Mouse (Mus musculus) cerebellum, adult 2 months (tissue): ENCODE measurements around the gene Gstt1. TPM values are rescaled to one million over a fixed set of nuclear protein-coding genes. Genes with fewer than 3 reads are reported as not detected.
"Not testable (repeated sequence)": the region's sequence is repeated elsewhere in the genome, so short reads cannot be mapped to it uniquely, and the experiment has no call there.

Experiments used
- DNase-seq, 2 experiments: peaks; one replicate each; pipeline ENCODE4 v3.0.0; 2021
- H3K27ac ChIP-seq: fragments of 200-500 bp; 2 replicates; pipeline ENCODE4 v1.5.1; 2012; ENCODE audit warnings: low read length, control low read depth, inconsistent platforms; ENCODE audit not compliant: insufficient read depth
- H3K27me3 ChIP-seq: fragments of 200-500 bp; 2 replicates; pipeline ENCODE4 v1.6.1; 2012; ENCODE audit warnings: inconsistent platforms, mild to moderate bottlenecking, low read length, moderate library complexity; ENCODE audit not compliant: control insufficient read depth, insufficient read depth
- H3K4me1 ChIP-seq: fragments of 200-500 bp; 2 replicates; pipeline ENCODE4 v1.6.1; 2011; ENCODE audit warnings: low read length; ENCODE audit not compliant: control insufficient read depth, insufficient read depth
- H3K4me3 ChIP-seq: fragments of 200-500 bp; replicated peaks from 2 replicates; pipeline ENCODE3; 2011; ENCODE audit warnings: mild to moderate bottlenecking, low read depth, low read length, control low read depth; ENCODE audit not compliant: insufficient read depth
- CTCF ChIP-seq: fragments of 200-500 bp; IDR thresholded peaks from 2 replicates; pipeline ENCODE4 v1.5.1; 2011; ENCODE audit warnings: low read depth, mild to moderate bottlenecking, control low read depth, low read length, moderate library complexity, borderline replicate concordance; ENCODE audit not compliant: insufficient read depth
- POLR2A ChIP-seq: fragments of 200-500 bp; IDR thresholded peaks from 2 replicates; pipeline ENCODE4 v1.6.1; 2011; ENCODE audit warnings: low read length, control low read depth, borderline replicate concordance; ENCODE audit not compliant: insufficient read depth
- WGBS: fragments of 180-500 bp; shearing (Covaris S2); methylation state at CpG from one replicate; pipeline ENCODE4 v1.1.7; 2018; 5-methylcytosine and 5-hydroxymethylcytosine counted together
- polyA plus RNA-seq: library from polyadenylated mRNA; depleted of rRNA; stranded (reverse); fragments of >200 nt; gene quantifications from 2 replicates; pipeline ENCODE4 v1.2.3, GENCODE M21; 2012

The Gstt1 gene
- polyA plus RNA-seq, 1 experiment = 37.6 TPM

DNA sequence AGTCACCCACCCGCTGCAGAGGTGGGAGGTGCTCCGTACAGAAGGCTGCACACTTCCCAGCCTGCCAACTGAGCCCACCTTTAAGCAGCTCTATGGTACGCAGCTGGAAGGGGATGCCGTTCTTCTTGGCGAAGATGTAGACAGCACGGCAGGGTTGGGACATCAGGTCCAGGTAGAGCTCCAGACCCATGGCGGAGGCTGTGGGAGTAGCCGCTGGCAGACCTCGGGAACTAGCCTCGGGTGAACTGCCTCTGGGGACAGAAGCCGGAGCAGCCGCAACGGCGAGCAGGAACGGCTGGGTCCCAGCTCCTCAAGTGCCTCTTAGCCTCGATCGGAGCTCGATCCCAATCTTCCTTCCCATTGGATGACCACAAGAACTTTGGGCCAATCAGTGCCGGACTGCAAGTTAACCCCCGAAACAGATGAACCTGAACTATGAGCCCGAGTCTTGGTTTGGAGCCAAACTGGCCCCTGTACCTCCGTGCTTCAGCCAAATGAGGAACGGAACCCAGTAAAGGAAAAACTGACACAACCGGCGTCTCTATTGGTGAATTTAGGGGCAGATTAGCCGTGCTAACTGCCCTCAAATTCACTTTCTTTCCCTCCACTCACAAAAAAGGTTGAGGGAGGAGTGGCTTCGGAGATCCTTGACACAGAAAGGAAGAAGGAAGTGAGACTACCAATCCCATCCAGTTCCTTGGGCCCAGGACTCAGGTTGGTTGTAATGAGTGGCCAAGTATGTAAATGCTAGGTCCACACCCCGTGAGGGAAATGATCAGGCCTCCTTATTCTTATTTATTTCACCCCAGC lies 17.4 kb downstream of the Gstt1 start, which contains the start of the genes Gm20441 and Gstt3:
Gm20441 (minus strand) TSS at position 186 of the 810 bp plus-strand sequence.
Gstt3 (minus strand) TSS at position 646 of the 810 bp plus-strand sequence.
- no peak for TF ChIP-seq POLR2A
- TF ChIP-seq CTCF = no peak
- peak in 1 of 2 experiments; percentile 22 for DNase-seq
- WGBS = 5% methylated on average over 28 of the region's 28 CpGs
- Histone ChIP-seq H3K27ac (no peak within 1 kb of the TSS), H3K4me1 (peaks cover 3% of the 10 kb centered on the region; the same call in 1 of the 2 replicates), H3K4me3 (peak within 1 kb of the TSS; percentile 34), H3K27me3 (no peaks in the 10 kb centered on the region; the same call in 1 of the 2 replicates)

DNA sequence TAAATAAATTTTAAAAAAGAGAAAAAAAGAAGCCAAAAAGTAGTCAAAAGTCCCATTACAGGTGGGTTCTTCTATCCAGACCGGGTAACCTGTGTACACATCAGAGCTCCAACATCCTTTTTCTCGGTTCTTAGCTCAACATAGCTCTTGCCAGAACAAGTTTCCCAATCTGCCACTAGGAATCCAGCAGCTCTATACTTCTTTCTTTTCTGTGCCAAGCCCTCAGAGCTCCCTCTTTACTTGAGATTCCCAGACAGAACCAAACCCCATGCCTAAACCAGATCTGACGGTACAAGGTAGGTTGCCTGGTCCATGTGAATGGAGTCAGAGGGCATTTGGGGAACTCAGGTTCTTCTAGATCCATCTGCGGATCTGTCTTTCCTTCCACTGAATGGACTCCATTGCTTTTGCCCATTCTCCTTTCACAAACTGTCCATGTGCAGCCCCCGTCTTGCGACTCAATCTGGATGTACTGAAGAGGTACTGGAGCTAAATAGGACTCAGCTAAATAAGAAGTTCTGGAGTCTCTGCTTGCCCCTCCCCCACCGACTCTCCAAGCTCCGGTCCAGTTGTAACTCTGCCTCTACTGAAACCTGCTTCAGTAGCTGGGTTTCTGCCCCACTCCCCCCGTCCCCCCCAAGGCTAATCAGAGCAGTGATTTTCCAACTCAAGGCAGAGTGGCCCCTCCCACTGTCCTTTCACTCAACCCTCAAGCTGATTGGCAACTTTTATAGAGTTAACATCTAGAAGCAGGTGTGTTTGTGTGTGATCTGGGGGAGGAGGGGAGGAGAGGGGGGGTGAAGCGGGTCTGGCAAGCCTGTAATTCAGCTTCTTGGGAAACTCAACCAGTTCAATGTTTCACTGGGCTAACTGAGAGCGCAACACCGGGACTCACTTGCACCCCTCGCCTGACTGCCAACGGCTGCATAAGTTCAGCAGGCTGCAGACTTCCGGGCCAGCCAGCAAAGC lies 18.9 kb downstream of the Gstt1 start:
- no peak for DNase-seq
- TF ChIP-seq CTCF = no peak
- no peak for TF ChIP-seq POLR2A
- Histone ChIP-seq H3K27me3 (no peaks in the 10 kb centered on the region; the same call in 1 of the 2 replicates), H3K4me1 (peaks cover 3% of the 10 kb centered on the region; the same call in 1 of the 2 replicates), H3K4me3 (no peak overlapping the region), H3K27ac (no peak overlapping the region)
- WGBS = 44% methylated on average over 15 of the region's 15 CpGs

DNA sequence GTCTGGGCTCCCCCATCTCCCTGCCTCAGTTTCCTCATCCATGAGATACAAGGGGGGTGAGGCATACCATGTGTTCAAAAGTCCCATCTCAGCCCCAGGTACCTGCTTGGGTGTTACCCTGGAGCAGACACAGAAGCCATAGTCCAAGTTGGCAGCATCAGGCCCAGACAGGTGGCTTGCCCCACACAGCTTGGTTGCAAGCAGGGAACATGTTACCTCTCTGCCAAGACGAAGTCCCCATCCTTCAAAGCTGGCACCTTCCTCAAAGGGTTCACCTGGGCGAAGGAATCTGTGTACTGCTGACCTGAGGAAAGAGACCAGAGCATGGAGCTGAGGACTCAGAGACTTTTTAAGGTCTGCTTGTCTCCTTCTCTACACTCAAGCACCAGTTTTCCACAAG lies 20.5 kb downstream of the Gstt1 start:
- Histone ChIP-seq H3K4me1 (peaks cover 3% of the 10 kb centered on the region; the same call in 1 of the 2 replicates), H3K27me3 (no peaks in the 10 kb centered on the region; the same call in 1 of the 2 replicates), H3K4me3 (no peak overlapping the region), H3K27ac (no peak overlapping the region)
- TF ChIP-seq POLR2A = no peak
- peak in 1 of 2 experiments; percentile 40 for DNase-seq
- WGBS = 11% methylated on average over 2 of the region's 2 CpGs

DNA sequence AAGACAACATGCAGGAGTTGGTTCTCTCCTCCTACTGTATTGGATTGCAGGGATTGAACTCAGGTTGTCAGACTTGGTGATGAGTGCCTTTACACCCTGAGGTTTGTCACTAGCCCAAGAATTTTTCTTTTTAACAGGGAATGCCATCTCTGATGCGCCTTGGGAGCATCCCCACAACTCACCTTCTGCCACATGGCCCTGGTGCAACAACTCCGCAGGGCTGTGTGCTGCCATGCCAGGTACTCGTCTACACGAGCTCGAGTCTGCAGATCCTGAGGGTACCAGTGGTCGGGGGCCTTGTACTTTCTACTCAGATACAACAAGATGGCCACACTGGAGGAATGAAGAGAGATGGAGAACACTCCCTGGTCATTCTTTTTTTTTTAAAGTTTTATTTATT lies 21.8 kb downstream of the Gstt1 start:
- WGBS = 62% methylated on average over 6 of the region's 6 CpGs
- Histone ChIP-seq H3K27ac (no peak overlapping the region), H3K27me3 (no peaks in the 10 kb centered on the region), H3K4me1 (peaks cover 3% of the 10 kb centered on the region), H3K4me3 (no peak overlapping the region)
- no peak for DNase-seq
- TF ChIP-seq POLR2A = no peak

DNA sequence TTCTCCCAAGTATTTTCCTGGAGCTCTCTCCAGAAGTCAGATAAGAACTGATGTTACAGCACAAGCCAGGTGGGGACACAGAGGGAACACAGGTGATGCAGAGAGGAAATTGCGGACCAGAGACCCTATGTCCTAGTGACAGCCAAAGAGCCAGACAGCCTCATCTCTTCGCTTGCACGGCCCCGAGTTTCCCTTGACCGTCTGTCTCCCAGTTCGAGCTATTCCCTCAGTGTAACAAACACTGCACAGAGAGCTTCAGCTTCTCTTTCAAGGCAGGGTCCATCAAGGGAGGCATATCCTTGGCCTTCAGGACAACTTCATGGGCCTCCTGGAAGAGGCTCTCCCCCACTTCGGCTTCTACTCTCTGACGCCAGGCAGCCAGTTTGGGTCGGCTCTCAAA lies 23.8 kb downstream of the Gstt1 start:
- Histone ChIP-seq H3K4me1 (peaks cover 6% of the 10 kb centered on the region), H3K27ac (no peak overlapping the region), H3K4me3 (no peak overlapping the region), H3K27me3 (no peaks in the 10 kb centered on the region)
- no peak for DNase-seq
- 94% methylated on average over 9 of the region's 9 CpGs for WGBS
- no peak for TF ChIP-seq POLR2A
- no peak for TF ChIP-seq CTCF

DNA sequence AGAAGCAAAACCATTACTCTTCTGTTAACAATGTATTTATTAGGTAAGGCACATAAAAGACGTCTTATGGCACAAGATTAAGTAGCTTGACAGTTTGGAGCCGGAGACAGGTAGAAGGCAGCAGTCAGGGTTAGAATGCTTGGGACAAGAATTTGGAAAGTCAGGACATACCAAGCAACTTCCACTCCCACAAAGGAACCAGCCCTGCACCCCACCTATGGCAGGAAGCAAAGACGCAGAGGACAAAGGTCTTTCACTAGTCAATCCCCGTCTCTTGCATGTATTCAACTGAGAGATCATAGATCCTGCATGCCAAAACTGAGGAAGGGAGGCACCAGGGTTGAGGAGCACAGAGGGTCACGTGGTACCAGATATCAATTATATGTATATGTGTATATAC lies 24.3 kb downstream of the Gstt1 start:
- no peak for DNase-seq
- 93% methylated on average over 5 of the region's 5 CpGs for WGBS
- Histone ChIP-seq H3K4me1 (peaks cover 6% of the 10 kb centered on the region), H3K27me3 (no peaks in the 10 kb centered on the region), H3K27ac (no peak overlapping the region), H3K4me3 (no peak overlapping the region)
- no peak for TF ChIP-seq CTCF
- TF ChIP-seq POLR2A = no peak

DNA sequence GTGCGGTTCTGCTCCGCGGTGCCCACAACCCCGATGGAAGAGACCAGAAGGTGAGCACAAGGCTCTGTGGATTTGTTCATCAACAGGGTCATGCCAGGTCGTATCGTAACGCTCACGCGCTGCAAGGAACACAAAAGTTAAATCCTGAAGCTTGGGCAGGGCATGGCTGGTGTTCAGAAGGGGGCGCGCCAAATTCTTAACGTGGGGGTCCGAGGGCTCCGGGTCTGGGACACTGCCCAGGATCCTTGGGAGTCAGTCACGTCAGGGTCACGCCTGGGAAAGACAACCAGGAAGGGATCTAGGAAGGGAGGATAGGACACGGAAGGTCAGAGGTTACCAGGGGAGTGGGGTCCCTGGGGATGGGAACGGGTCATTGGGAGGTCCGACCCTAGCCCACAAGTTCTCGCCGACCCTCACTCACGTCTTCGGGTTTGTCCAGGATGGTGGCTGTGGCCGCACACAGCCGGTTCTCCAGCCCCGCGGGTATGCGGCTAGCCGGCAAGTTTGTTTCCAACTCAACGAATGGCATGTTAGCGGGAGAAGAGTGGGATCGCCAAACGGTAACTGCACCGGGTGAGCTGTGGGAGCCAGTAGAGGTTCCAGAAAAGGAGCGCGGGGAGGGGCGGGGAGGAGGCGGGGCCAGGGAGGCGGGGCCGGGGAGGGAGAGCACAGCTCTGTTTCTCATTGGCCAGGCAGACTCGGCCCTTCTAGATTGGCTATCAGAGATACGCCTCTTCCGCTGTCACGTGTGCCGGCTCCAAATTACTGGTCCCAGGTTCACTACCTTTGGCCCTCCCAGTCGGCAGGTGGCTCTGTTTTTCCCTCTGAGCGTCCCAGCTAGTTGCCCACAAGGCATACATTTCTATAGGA lies 25.4 kb downstream of the Gstt1 start, which contains the start of gene Ddt:
Ddt (minus strand) TSS at position 620 of the 870 bp plus-strand sequence.
- peak; percentile 88 to 94 for DNase-seq
- Histone ChIP-seq H3K27me3 (no peaks in the 10 kb centered on the region), H3K4me1 (peaks cover 6% of the 10 kb centered on the region), H3K27ac (peak within 1 kb of the TSS; percentile 6; the same call in 1 of the 2 replicates), H3K4me3 (peak within 1 kb of the TSS; percentile 66)
- whole genome bisulfite sequencing = under 1% methylated on average over 47 of the region's 47 CpGs
- TF ChIP-seq POLR2A (peak; percentile 72; the same call in 1 of the 2 replicates), CTCF (peak; percentile 50; the same call in 1 of the 2 replicates)

DNA sequence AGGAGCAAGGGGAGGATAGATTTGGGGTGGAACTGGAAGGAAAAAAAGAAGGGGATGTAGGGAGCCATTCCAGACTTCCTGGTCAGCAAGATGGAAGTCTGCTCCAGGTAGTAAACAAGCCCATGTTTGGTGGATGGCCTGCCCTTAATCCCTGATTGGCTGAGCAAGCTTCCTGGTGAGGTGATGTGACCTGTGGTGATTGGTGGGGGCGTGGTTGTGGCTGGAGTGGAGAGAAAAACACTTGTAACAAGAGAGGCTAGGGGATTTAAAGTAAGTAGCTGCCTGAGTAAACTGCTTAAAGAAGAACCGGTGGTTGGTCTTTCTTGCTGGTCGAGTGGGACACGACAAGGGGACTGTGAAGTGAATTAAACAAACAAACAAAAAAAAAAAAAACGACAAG lies 30.6 kb downstream of the Gstt1 start:
- 39% methylated on average over 5 of the region's 5 CpGs for WGBS
- H3K4me3 ChIP-seq, H3K27ac ChIP-seq, H3K4me1 ChIP-seq, H3K27me3 ChIP-seq, DNase-seq: not testable (repeated sequence)
